Mouse (Mus musculus) layer of hippocampus, adult 9-10 months (tissue): ENCODE measurements around the gene Aak1.
A peak's percentile ranks its signal among the peaks of the same experiment; 100 is the strongest.
"Not testable (repeated sequence)": the region's sequence is repeated elsewhere in the genome, so short reads cannot be mapped to it uniquely, and the experiment has no call there.

ENCODE experiments used
- DNase-seq: peaks from one replicate; pipeline ENCODE4 v3.0.0; 2022; ENCODE audit warnings: low spot score

Aak1 gene

GRCm38 (mm10) chr6:87021791-87022190 is 172.5 kb downstream of the Aak1 start:
- DNase-seq, result no peak

- no peak for DNase-seq
Measured at GRCm38 (mm10) chr6:87026980-87027379, 177.7 kb downstream of the Aak1 start.

DNA sequence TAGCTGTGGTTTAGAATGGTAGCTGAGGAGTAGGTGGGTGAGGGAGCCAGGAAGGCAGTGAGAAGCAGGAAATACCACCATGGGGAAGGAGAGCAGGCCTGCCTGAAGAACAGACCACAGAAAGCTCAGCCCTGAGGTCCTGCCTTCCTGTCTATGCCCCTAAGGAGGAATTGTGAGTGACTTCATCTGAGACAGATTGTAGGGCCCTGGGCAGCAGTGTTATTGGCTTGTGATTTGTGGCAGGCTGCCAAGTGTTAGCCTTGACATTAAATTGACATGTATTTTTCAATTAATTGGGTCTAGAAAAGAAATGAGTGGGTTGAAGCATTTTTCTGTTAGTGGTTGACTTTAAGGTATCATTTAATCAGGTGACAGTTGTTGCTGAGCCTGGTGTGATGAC is 179.6 kb downstream of the Aak1 start:
- no peak for DNase-seq

GRCm38 (mm10) chr6:87031310-87031709 is 182.0 kb downstream of the Aak1 start:
- DNase-seq, result not testable (repeated sequence)

DNA sequence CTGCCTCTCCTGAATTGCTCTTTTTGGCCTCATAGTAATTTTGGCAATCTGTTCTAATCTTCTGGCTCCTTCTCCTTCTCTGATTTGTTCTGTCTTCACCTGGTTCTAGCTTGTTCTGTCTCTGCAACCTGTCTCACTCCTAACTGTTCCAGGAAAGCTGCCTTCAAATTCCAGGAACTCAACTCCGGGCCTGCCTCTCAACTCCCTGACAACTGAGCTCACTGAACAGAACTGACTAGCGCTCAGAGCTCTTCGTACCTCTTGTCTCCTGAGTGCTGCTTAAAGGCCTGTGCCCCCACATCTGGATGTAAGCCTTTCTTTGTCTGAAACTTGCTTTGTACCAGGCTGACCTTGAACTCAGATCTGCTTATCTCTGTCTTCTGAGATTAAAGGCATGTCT is 183.1 kb downstream of the Aak1 start:
- no peak for DNase-seq

DNA sequence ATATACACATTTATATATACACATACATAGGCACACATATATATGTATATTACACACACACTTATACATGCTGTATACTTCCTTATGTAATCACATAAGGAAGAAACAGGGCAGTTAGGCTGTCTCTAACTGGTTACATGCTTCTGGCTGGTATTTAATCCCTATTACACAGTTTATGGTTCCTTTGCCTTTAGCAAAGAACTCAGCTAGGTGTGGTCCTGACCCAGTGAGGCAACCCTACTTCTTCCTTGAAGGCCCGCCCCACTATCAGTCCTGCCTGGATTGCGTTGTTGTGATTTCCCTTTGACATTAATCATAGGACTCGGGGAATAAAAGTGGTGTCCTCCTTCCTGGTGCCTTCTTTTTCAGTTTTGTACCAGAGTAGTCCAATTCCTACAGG is 185.1 kb downstream of the Aak1 start:
- no peak for DNase-seq

GRCm38 (mm10) chr6:87037826-87038620 is 188.7 kb downstream of the Aak1 start:
- no peak for DNase-seq

GRCm38 (mm10) chr6:87039161-87039560 is 189.8 kb downstream of the Aak1 start:
- DNase-seq, result no peak

- no peak for DNase-seq
Measured at GRCm38 (mm10) chr6:87040971-87041370, 191.7 kb downstream of the Aak1 start.

GRCm38 (mm10) chr6:87041431-87041830 is 192.1 kb downstream of the Aak1 start:
- no peak for DNase-seq

DNA sequence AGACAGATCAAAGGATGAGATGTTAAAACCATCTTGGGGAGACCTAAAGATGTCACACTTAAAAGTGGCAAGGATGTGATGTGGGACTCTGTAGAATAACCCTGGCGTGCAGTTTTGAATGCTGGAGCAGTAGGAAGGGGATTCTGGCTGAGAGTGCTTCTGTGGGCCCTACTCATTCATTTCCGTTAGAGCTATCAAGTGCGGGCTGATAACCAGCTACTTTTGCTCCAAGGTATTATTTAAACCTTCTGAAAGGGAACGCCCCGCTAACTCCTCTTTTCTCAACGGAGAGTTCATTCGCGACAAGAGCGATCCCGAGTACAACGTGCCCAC is 192.7 kb downstream of the Aak1 start:
- DNase-seq, result no peak

GRCm38 (mm10) chr6:87042337-87043130 is 193.2 kb downstream of the Aak1 start, which contains the start of gene Gfpt1:
Gfpt1 (plus strand) TSS chr6:87042846.
- peak; percentile 81 for DNase-seq

DNA sequence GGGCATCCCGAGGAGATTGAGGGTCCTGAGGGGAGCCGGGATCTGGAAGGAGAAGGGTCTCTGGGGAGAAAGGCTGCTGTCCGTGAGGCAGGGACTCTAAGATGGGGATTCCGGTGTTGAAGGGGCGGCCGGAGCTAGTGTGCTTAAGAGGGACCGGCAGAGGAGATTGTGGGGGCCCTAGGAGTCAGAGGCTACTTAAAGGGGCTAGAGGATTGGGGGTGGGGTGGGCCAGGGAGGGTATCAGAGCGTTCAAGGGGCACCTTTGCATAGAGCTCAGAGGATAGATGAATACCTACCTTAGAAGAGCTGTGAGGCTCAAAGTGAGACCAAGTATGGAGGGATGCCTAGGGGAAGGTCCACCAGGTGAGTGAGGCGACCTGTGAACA is 193.8 kb downstream of the Aak1 start:
- no peak for DNase-seq

- DNase-seq, result no peak
Measured at GRCm38 (mm10) chr6:87044895-87045294, 195.6 kb downstream of the Aak1 start.

DNA sequence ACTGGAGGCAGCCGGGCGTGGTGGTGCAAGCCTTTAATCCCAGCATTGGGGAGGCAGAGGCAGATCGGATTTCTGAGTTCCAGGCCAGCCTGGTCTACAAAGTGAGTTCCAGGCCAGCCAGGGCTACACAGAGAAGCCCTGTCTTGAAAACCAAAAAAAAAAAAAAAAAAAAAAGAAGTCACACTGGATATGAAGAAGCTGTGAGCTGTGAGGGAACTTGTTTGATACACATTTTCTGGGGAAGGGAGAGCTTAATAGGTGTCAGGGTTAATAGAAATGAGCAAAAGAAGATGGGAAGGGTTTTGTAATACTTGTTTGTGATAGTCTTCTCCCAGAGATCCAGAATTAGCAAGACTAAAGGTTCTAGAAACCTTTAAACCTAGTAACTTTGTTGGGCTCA is 196.2 kb downstream of the Aak1 start:
- no peak for DNase-seq

GRCm38 (mm10) chr6:87048712-87049111 is 199.4 kb downstream of the Aak1 start:
- DNase-seq, result not testable (repeated sequence)

DNA sequence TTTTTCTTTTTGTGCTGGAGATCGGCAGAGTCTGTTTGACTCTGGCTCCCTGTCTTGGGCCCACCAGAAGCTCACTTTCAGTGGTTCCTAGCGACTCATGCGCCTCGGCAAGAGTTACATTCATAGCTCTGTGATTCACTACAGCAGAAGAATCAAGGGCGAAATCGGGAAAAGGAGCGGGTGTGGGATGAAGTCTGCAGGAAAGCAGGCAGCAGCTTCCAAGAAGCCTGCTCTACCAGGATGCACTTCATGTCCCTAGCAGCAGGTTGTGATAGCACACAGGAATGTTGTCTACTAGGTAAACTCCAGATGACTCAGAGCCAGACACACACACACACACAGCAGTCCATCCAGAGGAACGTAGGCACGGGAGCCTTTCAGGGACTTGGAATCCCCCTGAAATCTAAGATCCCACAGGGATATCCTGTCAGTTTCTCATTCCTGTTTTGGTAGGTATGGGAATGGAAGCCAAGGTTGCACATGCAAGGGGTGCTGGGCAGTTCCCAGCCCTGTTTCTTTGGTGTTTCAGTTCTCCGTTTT is 202.6 kb downstream of the Aak1 start:
- no peak for DNase-seq
